Mouse (Mus musculus) liver, embryonic 11.5 days (tissue): Measurements from ENCODE around the gene Tmem254a. TPM values are rescaled to one million over a fixed set of nuclear protein-coding genes. Genes with fewer than 3 reads are reported as not detected.
"Not testable (repeated sequence)": the region's sequence is repeated elsewhere in the genome, so short reads cannot be mapped to it uniquely, and the experiment has no call there.

Experiments used
- ATAC-seq: fragments of 200-750 bp; cut with Nextera tagmentation; replicated peaks from 2 replicates; pipeline ENCODE4 v1.8.0; 2017; ENCODE audit warnings: moderate number of reproducible peaks, mild to moderate bottlenecking, moderate TSS enrichment, moderate library complexity; ENCODE audit not compliant: low FRiP score
- DNase-seq: peaks from one replicate; pipeline ENCODE4 v3.0.0-alpha.2; 2017; ENCODE audit warnings: low spot score
- H3K27ac ChIP-seq: fragments of 300-500 bp; sonication (generic); 2 replicates; pipeline ENCODE4 v1.5.1; 2014; ENCODE audit warnings: mild to moderate bottlenecking, low read depth, low read length, control low read depth
- H3K27me3 ChIP-seq: fragments of 300-500 bp; sonication (generic); replicated peaks from 2 replicates; pipeline ENCODE4 v1.6.1; 2014; ENCODE audit warnings: low read length, mixed read lengths; ENCODE audit not compliant: control insufficient read depth, insufficient read depth
- H3K36me3 ChIP-seq: fragments of 300-500 bp; sonication (generic); 2 replicates; pipeline ENCODE4 v1.6.1; 2014; ENCODE audit warnings: mild to moderate bottlenecking, low read length, moderate library complexity, mixed read lengths; ENCODE audit not compliant: control insufficient read depth, insufficient read depth
- H3K4me1 ChIP-seq: fragments of 300-500 bp; sonication (generic); replicated peaks from 2 replicates; pipeline ENCODE4 v1.6.1; 2014; ENCODE audit warnings: low read length, mixed read lengths; ENCODE audit not compliant: control insufficient read depth, insufficient read depth
- H3K4me2 ChIP-seq: fragments of 300-500 bp; sonication (generic); 2 replicates; pipeline ENCODE4 v1.6.1; 2014; ENCODE audit warnings: mild to moderate bottlenecking, control low read depth, moderate library complexity
- H3K4me3 ChIP-seq: fragments of 300-500 bp; sonication (generic); 2 replicates; pipeline ENCODE4 v1.5.1; 2014; ENCODE audit warnings: low read depth, low read length, control low read depth
- H3K9ac ChIP-seq: fragments of 300-500 bp; sonication (generic); 2 replicates; pipeline ENCODE4 v1.6.1; 2014; ENCODE audit warnings: low read depth, low read length, control low read depth
- H3K9me3 ChIP-seq: fragments of 300-500 bp; sonication (generic); 2 replicates; pipeline ENCODE4 v1.6.1; 2016; ENCODE audit warnings: low read length, inconsistent platforms, mixed read lengths; ENCODE audit not compliant: control insufficient read depth
- WGBS: fragments of 180-500 bp; shearing (Covaris S2); extraction: QIAGEN DNeasy Blood & Tissue Kit; methylation state at CpG from one replicate; pipeline ENCODE4 v1.1.7; 2014; 5-methylcytosine and 5-hydroxymethylcytosine counted together
- polyA plus RNA-seq: library from polyadenylated mRNA; unstranded; fragments of >200 nt; fragmentation: Nextera tagmentation; extraction: Ambion mirVana; gene quantifications from 2 replicates; pipeline ENCODE4 v1.2.1, GENCODE M21; 2014

Tmem254a gene
- polyA plus RNA-seq, 1 experiment from 2014 or later, result 1.7 TPM

GRCm38 (mm10) chr14:25905243-25905642, 22.2 kb downstream of the Tmem254a start:
- 43% methylated on average over 1 of the region's 5 CpGs for WGBS
- not testable (repeated sequence) for DNase-seq, H3K4me1 ChIP-seq, ATAC-seq, H3K4me2 ChIP-seq, H3K4me3 ChIP-seq, H3K27ac ChIP-seq, H3K9me3 ChIP-seq, H3K36me3 ChIP-seq, H3K9ac ChIP-seq, H3K27me3 ChIP-seq

DNA sequence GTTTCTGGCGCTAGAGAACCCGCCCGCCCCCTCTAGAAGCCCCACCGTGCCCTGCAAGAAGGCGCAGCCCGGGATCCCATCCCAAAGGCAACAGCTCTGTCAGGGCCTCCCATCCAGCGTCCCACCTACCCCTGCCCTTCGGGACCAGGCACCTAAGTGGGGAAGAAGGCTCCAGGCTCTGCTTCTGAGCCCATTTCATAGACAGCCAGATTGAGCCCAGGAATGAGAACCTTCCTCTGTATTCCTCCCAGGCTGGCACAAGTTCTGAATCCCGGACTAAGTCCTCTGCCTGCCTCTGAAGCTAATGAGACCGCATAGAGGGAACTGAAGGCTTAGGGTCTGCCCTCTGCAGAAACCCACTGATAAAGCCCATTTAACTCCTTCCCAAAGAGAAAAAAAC, 24.5 kb downstream of the Tmem254a start, which contains the start of gene Plac9a:
Plac9a (minus strand) TSS at position 101 of the 400 bp plus-strand sequence.
- H3K4me2 ChIP-seq, H3K36me3 ChIP-seq, H3K9me3 ChIP-seq, ATAC-seq, H3K27ac ChIP-seq, H3K4me3 ChIP-seq, H3K9ac ChIP-seq, H3K4me1 ChIP-seq, DNase-seq, H3K27me3 ChIP-seq: not testable (repeated sequence)
- no CpG with 5 or more reads among the region's 10 CpGs for WGBS

- not testable (repeated sequence) for DNase-seq, H3K4me1 ChIP-seq, H3K27me3 ChIP-seq, ATAC-seq, H3K9ac ChIP-seq, H3K4me2 ChIP-seq, H3K4me3 ChIP-seq, H3K27ac ChIP-seq, H3K9me3 ChIP-seq, H3K36me3 ChIP-seq
- WGBS, result no CpG with 5 or more reads among the region's 7 CpGs
Observed at GRCm38 (mm10) chr14:25895686-25896085, 31.8 kb downstream of the Tmem254a start.

DNA sequence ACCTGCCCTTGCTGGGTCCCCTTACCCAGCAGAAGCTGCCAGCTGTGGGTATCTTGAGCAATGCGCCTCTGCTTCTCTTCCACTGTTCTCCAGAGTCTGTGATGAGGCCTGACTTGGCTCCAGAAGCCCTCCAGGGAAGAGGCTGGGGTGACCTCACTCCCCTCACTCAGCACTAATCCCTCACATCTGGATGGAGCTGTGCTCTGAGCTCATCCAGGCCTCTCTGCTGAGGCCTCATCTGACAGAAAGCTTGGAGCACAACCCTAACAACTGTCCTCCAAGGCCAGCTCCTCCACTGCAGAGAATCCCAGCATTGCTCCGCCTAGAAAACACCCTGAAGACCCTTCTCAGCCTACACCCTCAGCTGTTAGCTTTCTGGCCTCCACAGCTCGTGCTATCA, 32.9 kb downstream of the Tmem254a start:
- not testable (repeated sequence) for ATAC-seq, H3K9ac ChIP-seq

GRCm38 (mm10) chr14:25885886-25886285, 41.6 kb downstream of the Tmem254a start:
- not testable (repeated sequence) for H3K4me1 ChIP-seq, H3K36me3 ChIP-seq, H3K4me3 ChIP-seq, H3K27ac ChIP-seq, DNase-seq, H3K4me2 ChIP-seq, H3K9me3 ChIP-seq, H3K9ac ChIP-seq, H3K27me3 ChIP-seq, ATAC-seq
- WGBS, result no CpG with 5 or more reads among the region's 12 CpGs

More for the DNA sequence above, 32.9 kb downstream of the Tmem254a start:
- whole genome bisulfite sequencing, result no CpG with 5 or more reads among the region's 3 CpGs
- H3K4me2 ChIP-seq, H3K36me3 ChIP-seq, DNase-seq, H3K27ac ChIP-seq, H3K27me3 ChIP-seq, H3K9me3 ChIP-seq, H3K4me1 ChIP-seq, H3K4me3 ChIP-seq: not testable (repeated sequence)

DNA sequence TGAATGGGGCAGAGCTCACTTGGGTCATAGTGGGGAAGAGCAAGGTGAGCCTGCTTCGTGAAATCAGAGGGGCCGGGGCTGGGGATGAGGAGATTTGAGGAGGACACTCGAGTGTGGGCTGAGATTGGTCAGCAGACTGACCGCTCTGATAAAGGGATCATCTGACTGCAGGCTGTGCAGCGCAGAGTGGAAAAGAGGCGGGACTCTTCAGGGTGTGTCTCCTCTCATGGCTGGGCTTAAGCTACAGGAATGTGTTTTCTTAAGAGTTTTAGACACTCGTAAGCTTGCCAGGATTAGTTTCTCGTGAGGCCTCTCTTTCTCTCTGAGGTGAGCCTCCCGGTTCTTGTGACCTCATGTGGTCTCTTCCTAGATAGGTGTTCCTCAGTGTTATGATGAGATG, 45.7 kb downstream of the Tmem254a start:
- ATAC-seq, H3K4me1 ChIP-seq, H3K9me3 ChIP-seq, H3K36me3 ChIP-seq, H3K4me3 ChIP-seq, H3K27me3 ChIP-seq, H3K27ac ChIP-seq, H3K9ac ChIP-seq, DNase-seq, H3K4me2 ChIP-seq: not testable (repeated sequence)
- WGBS, result no CpG with 5 or more reads among the region's 9 CpGs

DNA sequence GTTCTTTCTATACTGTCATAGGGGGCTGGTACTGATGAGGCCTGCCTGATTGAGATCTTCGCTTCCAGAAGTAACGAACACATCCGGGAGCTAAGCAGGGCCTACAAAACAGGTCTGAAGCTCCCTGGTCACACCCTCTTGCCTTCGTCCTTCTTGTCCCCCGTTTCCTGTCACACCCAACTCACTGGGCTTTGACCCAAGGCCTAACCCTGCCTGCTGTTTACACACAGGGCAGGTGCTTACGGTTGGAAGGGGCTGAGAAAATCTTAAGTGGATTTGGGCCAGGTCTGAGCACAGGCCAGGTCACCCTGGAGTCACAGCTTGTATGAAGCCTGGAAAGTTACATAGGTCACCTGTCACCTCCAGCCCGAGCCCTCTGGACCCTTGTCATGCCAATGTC, 50.8 kb downstream of the Tmem254a start:
- no CpG with 5 or more reads among the region's 7 CpGs for WGBS
- not testable (repeated sequence) for H3K36me3 ChIP-seq, H3K9ac ChIP-seq, H3K27ac ChIP-seq, H3K9me3 ChIP-seq, DNase-seq, ATAC-seq, H3K27me3 ChIP-seq, H3K4me3 ChIP-seq, H3K4me2 ChIP-seq, H3K4me1 ChIP-seq

Other genes starting within 250 kb of the Tmem254a start
- 96.3 and 97.0 TPM in 2 replicates for gene Ppif, start 233.5 kb downstream of the Tmem254a start, polyA plus RNA-seq
- 11.3 and 13.4 TPM in 2 replicates for gene Zcchc24, start 158.6 kb downstream of the Tmem254a start, polyA plus RNA-seq
- gene Anxa11, start 85.5 kb downstream of the Tmem254a start, polyA plus RNA-seq, result 13.1 and 16.5 TPM in 2 replicates
- not detected in 2 replicates for gene Plac9a, start 24.6 kb downstream of the Tmem254a start, polyA plus RNA-seq
- gene Cphx1, start 10.6 kb upstream of the Tmem254a start, polyA plus RNA-seq, result 0.10 and 0.14 TPM in 2 replicates
- gene Duxbl1, start 50.9 kb upstream of the Tmem254a start, polyA plus RNA-seq, result 0.26 TPM in 1 of 2 replicates, not detected in the other
- 0.94 and 1.5 TPM in 2 replicates for gene Gm9780, start 115.0 kb upstream of the Tmem254a start, polyA plus RNA-seq
- gene Tmem254c, start 139.7 kb upstream of the Tmem254a start, polyA plus RNA-seq, result 23.3 and 24.0 TPM in 2 replicates
- not detected in 2 replicates for gene Cphx2, start 153.8 kb upstream of the Tmem254a start, polyA plus RNA-seq
- not detected in 2 replicates for gene Cphx3, start 154.6 kb upstream of the Tmem254a start, polyA plus RNA-seq
- gene Duxbl2, start 190.7 kb upstream of the Tmem254a start, polyA plus RNA-seq, result 0.34 TPM in 1 of 2 replicates, not detected in the other